Mouse (Mus musculus) MEL (cell line): ENCODE data around the gene Vps35l.

ENCODE experiments used
- CTCF ChIP-seq, 3 experiments: IDR thresholded peaks in 2 of 3; conservative IDR thresholded peaks in 1 of 3; 2 replicates each; pipeline ENCODE4 v1.5.1; 2011 to 2012; ENCODE audit warnings: low read length in 3 of 3, low read depth in 2 of 3, mild to moderate bottlenecking in 2 of 3, improper control_type of control experiment in 1 of 3, inconsistent platforms in 1 of 3, mixed read lengths in 1 of 3, moderate library complexity in 1 of 3; ENCODE audit not compliant: control insufficient read depth in 1 of 3, insufficient read depth in 1 of 3, poor library complexity in 1 of 3, severe bottlenecking in 1 of 3
- MYC ChIP-seq: IDR thresholded peaks from 2 replicates; pipeline ENCODE4 v1.6.1; 2011; ENCODE audit warnings: low read depth, mild to moderate bottlenecking, low read length, improper control_type of control experiment, moderate library complexity
- RAD21 ChIP-seq: IDR thresholded peaks from 2 replicates; pipeline ENCODE4 v1.6.1; 2011; ENCODE audit warnings: mild to moderate bottlenecking, low read depth, low read length, improper control_type of control experiment
- ZC3H11A ChIP-seq: IDR thresholded peaks from 2 replicates; pipeline ENCODE4 v1.6.1; 2012; ENCODE audit warnings: low read depth, mild to moderate bottlenecking, inconsistent platforms, low read length, improper control_type of control experiment

DNA sequence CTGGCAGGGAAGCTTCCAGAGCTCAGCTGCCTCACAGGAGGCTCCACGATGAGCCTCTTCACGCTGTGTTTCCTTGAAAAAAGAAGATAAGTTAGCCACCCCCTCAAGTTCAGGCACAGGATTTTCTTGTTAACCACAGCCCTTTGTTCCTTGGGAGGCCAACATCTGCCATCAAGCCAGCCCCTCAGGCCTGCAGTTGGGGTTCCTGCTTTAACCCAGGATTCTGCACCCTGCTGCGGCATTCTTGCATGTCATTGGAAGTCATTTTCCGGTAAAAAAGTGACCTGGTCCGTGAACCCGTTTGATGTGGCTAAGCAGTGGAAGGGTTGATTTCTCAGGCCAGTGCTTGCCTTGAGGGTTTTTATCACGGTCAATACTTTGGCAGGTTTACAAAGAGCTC is 84.4 kb downstream of the Vps35l start:
- TF ChIP-seq CTCF (IDR thresholded peaks at IDR 0.05 in 2 of 3, conservative IDR thresholded peaks at IDR 0.05 in 1 of 3; ENCODE audit: control insufficient read depth in 1 of 3, insufficient read depth in 1 of 3, low read depth in 2 of 3, low read length in 3 of 3, poor library complexity in 1 of 3, severe bottlenecking in 1 of 3) (no peak), MYC (no peak), ZC3H11A (no peak), RAD21 (no peak)
